Mouse (Mus musculus): Measurements from ENCODE around the gene Ptgr2. TPM values are rescaled to one million over a fixed set of nuclear protein-coding genes. Genes with fewer than 3 reads are reported as not detected.
"Not testable (repeated sequence)": the region's sequence is repeated elsewhere in the genome, so short reads cannot be mapped to it uniquely, and the experiment has no call there.

Ptgr2 gene
- total RNA-seq, 2 experiments from 2014 or later: 76.8 to 84.6 TPM

GRCm38 (mm10) chr12:84304101-84304500, 19.1 kb downstream of the Ptgr2 start:
- no peak for DNase-seq

- DNase-seq: no peak
These were observed 19.5 kb downstream of the Ptgr2 start for GRCm38 (mm10) chr12:84304554-84304953.

GRCm38 (mm10) chr12:84311306-84311705, 26.3 kb downstream of the Ptgr2 start:
- no peak for DNase-seq

GRCm38 (mm10) chr12:84316006-84316405, 31.0 kb downstream of the Ptgr2 start:
- DNase-seq: peak in 1 of 2 experiments; percentile 6

- DNase-seq: peak; percentile 90
These were observed 31.9 kb downstream of the Ptgr2 start, which contains the start of gene Zfp410 for GRCm38 (mm10) chr12:84316721-84317621. TSS of gene Zfp410 (plus strand) at chr12:84316852.

- DNase-seq: peak; percentile 12 to 20
These were observed 42.1 kb downstream of the Ptgr2 start for GRCm38 (mm10) chr12:84327111-84327512.

- no peak for DNase-seq
These were observed 52.1 kb downstream of the Ptgr2 start for GRCm38 (mm10) chr12:84336963-84337625.

- peak; percentile 57 to 73 for DNase-seq
These were observed 62.2 kb downstream of the Ptgr2 start for GRCm38 (mm10) chr12:84347192-84347591.

- DNase-seq: not testable (repeated sequence)
These were observed 73.7 kb downstream of the Ptgr2 start for GRCm38 (mm10) chr12:84358699-84359098.

GRCm38 (mm10) chr12:84361555-84362489, 76.8 kb downstream of the Ptgr2 start, which contains the start of the genes Coq6 and Fam161b:
TSS of gene Coq6 (plus strand) at chr12:84361657.
TSS of gene Fam161b (minus strand) at chr12:84361833.
- peak; percentile 96 to 97 for DNase-seq

- peak in 1 of 2 experiments; percentile 26 for DNase-seq
These were observed 77.8 kb downstream of the Ptgr2 start for GRCm38 (mm10) chr12:84362872-84363271.

GRCm38 (mm10) chr12:84364291-84364690, 79.3 kb downstream of the Ptgr2 start:
- DNase-seq: no peak

GRCm38 (mm10) chr12:84365137-84365536, 80.1 kb downstream of the Ptgr2 start:
- DNase-seq: no peak

Other genes starting within 250 kb of the Ptgr2 start
- 1 to 10 TPM in 1 of 2 experiments, under 1 TPM in 1; 0.96 to 4.6 TPM for gene Acot4, start 246.9 kb upstream of the Ptgr2 start, total RNA-seq (2021)
- gene Gm49366, start 246.3 kb upstream of the Ptgr2 start, total RNA-seq (2021): not detected
- 1 to 10 TPM in 1 of 2 experiments, not detected in 1; 1.3 TPM for gene Acot3, start 233.1 kb upstream of the Ptgr2 start, total RNA-seq (2021)
- gene Acot5, start 215.9 kb upstream of the Ptgr2 start, total RNA-seq (2021): under 1 TPM; 0.23 to 0.40 TPM
- 1 to 10 TPM; 4.5 to 4.6 TPM for gene Acot6, start 184.6 kb upstream of the Ptgr2 start, total RNA-seq (2021)
- 10 to 100 TPM; 14.1 to 19.5 TPM for gene Dnal1, start 170.9 kb upstream of the Ptgr2 start, total RNA-seq (2021)
- gene Pnma1, start 136.7 kb upstream of the Ptgr2 start, total RNA-seq (2021): under 1 TPM; 0.23 to 0.26 TPM
- gene Elmsan1, start 66.4 kb upstream of the Ptgr2 start, total RNA-seq (2021): 10 to 100 TPM; 18.1 to 23.8 TPM
- 10 to 100 TPM; 32.8 to 38.9 TPM for gene Zfp410, start 31.6 kb downstream of the Ptgr2 start, total RNA-seq (2021)
- 10 to 100 TPM; 44.6 to 63.2 TPM for gene Coq6, start 76.4 kb downstream of the Ptgr2 start, total RNA-seq (2021)
- gene Fam161b, start 76.6 kb downstream of the Ptgr2 start, total RNA-seq (2021): 1 to 10 TPM; 2.5 to 2.6 TPM
- 100 to 1,000 TPM in 1 of 2 experiments, 10 to 100 TPM in 1; 99.3 to 172 TPM for gene Entpd5, start 123.8 kb downstream of the Ptgr2 start, total RNA-seq (2021)
- gene Bbof1, start 123.8 kb downstream of the Ptgr2 start, total RNA-seq (2021): 1 to 10 TPM; 1.9 to 2.4 TPM
- gene Rnf113a2, start 132.0 kb downstream of the Ptgr2 start, total RNA-seq (2021): 10 to 100 TPM; 17.9 to 19.4 TPM
- gene Aldh6a1, start 165.8 kb downstream of the Ptgr2 start, total RNA-seq (2021): 100 to 1,000 TPM; 178 to 227 TPM
- 10 to 100 TPM; 13.7 to 15.6 TPM for gene Lin52, start 166.2 kb downstream of the Ptgr2 start, total RNA-seq (2021)